Mouse (Mus musculus) stomach, embryonic 16.5 days (tissue): ENCODE results near the gene Fdxr. TPM values are rescaled to one million over a fixed set of nuclear protein-coding genes. Genes with fewer than 3 reads are reported as not detected.

Source experiments
- ATAC-seq: fragments of 200-750 bp; cut with Nextera tagmentation; 2 replicates; pipeline ENCODE4 v1.8.0; 2017; ENCODE audit warnings: moderate number of reproducible peaks, moderate TSS enrichment; ENCODE audit not compliant: insufficient read depth, low FRiP score
- H3K27ac ChIP-seq: fragments of 300-500 bp; sonication (generic); 2 replicates; pipeline ENCODE4 v1.5.1; 2014; ENCODE audit warnings: low read length
- H3K27me3 ChIP-seq: fragments of 300-500 bp; sonication (generic); 2 replicates; pipeline ENCODE4 v1.6.1; 2014; ENCODE audit warnings: low read length, control low read depth, mixed read lengths; ENCODE audit not compliant: control insufficient read depth, insufficient read depth
- H3K36me3 ChIP-seq: fragments of 300-500 bp; sonication (generic); 2 replicates; pipeline ENCODE4 v1.6.1; 2014; ENCODE audit warnings: low read length; ENCODE audit not compliant: control insufficient read depth, insufficient read depth
- H3K4me1 ChIP-seq: fragments of 300-500 bp; sonication (generic); 2 replicates; pipeline ENCODE4 v1.6.1; 2014; ENCODE audit warnings: low read length, control low read depth, mixed read lengths; ENCODE audit not compliant: control insufficient read depth, insufficient read depth
- H3K4me2 ChIP-seq: fragments of 300-500 bp; sonication (generic); 2 replicates; pipeline ENCODE4 v1.6.1; 2014; ENCODE audit warnings: low read depth, low read length, mixed read lengths
- H3K4me3 ChIP-seq: fragments of 300-500 bp; sonication (generic); replicated peaks from 2 replicates; pipeline ENCODE4 v1.5.1; 2014; ENCODE audit warnings: mild to moderate bottlenecking, low read length
- H3K9ac ChIP-seq: fragments of 300-500 bp; sonication (generic); 2 replicates; pipeline ENCODE4 v1.6.1; 2014; ENCODE audit warnings: low read length
- H3K9me3 ChIP-seq: fragments of 300-500 bp; sonication (generic); replicated peaks from 2 replicates; pipeline ENCODE4 v1.6.1; 2016; ENCODE audit warnings: low read length, control low read depth; ENCODE audit not compliant: control insufficient read depth
- WGBS: fragments of 180-500 bp; shearing (Covaris S2); extraction: QIAGEN DNeasy Blood & Tissue Kit; methylation state at CpG from one replicate; pipeline ENCODE4 v1.1.7; 2014; 5-methylcytosine and 5-hydroxymethylcytosine counted together
- polyA plus RNA-seq: library from polyadenylated mRNA; unstranded; fragments of >200 nt; fragmentation: Nextera tagmentation; extraction: Ambion mirVana; gene quantifications from 2 replicates; pipeline ENCODE4 v1.2.1, GENCODE M21; 2015

The Fdxr gene
- polyA plus RNA-seq, 1 experiment from 2014 or later, result 15.9 TPM

DNA sequence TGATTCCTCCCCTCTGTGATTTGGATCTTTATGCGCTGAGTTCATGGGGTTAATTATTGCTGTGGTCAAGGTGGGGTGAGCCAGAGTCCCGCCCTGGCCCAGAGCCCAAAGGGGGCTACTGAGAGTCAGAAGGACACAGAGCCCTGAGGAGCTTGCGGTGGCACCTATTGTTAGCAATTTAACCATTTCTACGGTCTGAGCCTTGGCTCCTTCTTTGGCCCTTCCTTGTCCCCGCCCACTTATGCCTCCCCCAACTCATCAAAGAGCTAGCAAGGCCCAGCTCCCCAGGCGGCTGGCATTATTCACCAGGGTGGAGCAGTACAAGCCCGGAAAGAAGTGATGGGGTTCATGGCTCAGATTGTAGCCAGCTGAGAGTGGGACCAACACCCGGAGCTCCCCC, 30.0 kb upstream of the Fdxr start, which contains the start of gene Otop2:
Gene Otop2 (plus strand): TSS at position 301 of the 400 bp plus-strand sequence.
- H3K4me3 ChIP-seq, result no peak within 1 kb of the TSS
- H3K27ac ChIP-seq, result no peak within 1 kb of the TSS
- no peak within 1 kb of the TSS for H3K9ac ChIP-seq
- H3K4me1 ChIP-seq, result no peaks in the 10 kb centered on the region; the same call in 1 of the 2 replicates
- H3K27me3 ChIP-seq, result no peaks in the 10 kb centered on the region
- 26% methylated on average over 8 of the region's 8 CpGs for WGBS
- no peak for ATAC-seq
- H3K36me3 ChIP-seq, result no peaks in the 10 kb centered on the region
- H3K9me3 ChIP-seq, result no peaks in the 10 kb centered on the region
- no peak within 1 kb of the TSS for H3K4me2 ChIP-seq

DNA sequence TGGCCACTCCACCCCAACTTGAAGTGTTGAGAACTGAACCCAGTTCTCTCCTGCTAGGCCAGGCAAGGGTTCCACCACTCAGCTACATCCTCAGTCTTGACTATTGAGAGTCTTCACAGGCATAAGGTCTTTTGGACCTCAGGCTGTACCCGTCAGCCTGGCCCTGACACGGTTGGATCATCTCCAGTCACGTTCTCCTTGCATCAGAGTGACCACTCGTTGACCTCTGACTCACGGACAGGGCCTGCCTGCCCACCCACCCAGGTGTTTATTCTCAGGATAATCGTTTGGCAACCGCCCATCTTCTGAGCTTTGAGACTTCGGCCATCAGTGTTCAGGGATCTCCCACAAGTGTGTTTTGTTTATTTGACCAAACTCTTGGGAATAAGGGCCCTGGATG, 26.3 kb upstream of the Fdxr start:
- Histone ChIP-seq H3K4me1 (no peaks in the 10 kb centered on the region; the same call in 1 of the 2 replicates), H3K27ac (no peak overlapping the region), H3K36me3 (no peaks in the 10 kb centered on the region)

DNA sequence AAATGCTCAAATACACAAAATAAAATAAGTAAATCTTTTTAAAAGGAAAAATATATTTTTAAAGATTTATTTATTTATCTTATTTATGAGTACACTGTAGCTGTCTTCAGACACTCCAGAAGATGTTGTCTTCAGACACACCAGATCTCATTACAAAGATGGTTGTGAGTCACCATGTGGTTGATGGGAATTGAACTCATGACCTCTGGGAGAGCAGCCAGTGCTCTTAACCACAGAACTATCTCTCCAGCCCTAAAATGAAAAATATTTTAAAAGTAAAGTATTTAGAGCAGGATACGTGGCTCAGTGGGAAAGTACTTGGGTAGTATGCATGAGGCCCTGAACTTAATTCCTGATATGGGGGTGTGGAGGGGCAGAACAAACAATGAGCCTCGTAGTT, 24.5 kb upstream of the Fdxr start:
- H3K4me2 ChIP-seq, result no peak overlapping the region
- peaks cover 7% of the 10 kb centered on the region for H3K4me1 ChIP-seq
- H3K9ac ChIP-seq, result no peak overlapping the region
- H3K9me3 ChIP-seq, result no peaks in the 10 kb centered on the region
- whole genome bisulfite sequencing, result 78% methylated on average over 2 of the region's 2 CpGs
- no peak overlapping the region for H3K27ac ChIP-seq
- ATAC-seq, result no peak
- H3K4me3 ChIP-seq, result no peak overlapping the region
- H3K36me3 ChIP-seq, result no peaks in the 10 kb centered on the region
- 0 out of 2 replicates have a peak, but pooled peaks cover 3% of the 10 kb centered on the region for H3K27me3 ChIP-seq

More for the DNA sequence above, 26.3 kb upstream of the Fdxr start:
- no peaks in the 10 kb centered on the region for H3K9me3 ChIP-seq
- H3K4me2 ChIP-seq, result no peak overlapping the region
- peak; percentile 16; the same call in 1 of the 2 replicates for ATAC-seq
- WGBS, result 34% methylated on average over 8 of the region's 8 CpGs
- H3K9ac ChIP-seq, result no peak overlapping the region
- no peak overlapping the region for H3K4me3 ChIP-seq
- no peaks in the 10 kb centered on the region for H3K27me3 ChIP-seq

DNA sequence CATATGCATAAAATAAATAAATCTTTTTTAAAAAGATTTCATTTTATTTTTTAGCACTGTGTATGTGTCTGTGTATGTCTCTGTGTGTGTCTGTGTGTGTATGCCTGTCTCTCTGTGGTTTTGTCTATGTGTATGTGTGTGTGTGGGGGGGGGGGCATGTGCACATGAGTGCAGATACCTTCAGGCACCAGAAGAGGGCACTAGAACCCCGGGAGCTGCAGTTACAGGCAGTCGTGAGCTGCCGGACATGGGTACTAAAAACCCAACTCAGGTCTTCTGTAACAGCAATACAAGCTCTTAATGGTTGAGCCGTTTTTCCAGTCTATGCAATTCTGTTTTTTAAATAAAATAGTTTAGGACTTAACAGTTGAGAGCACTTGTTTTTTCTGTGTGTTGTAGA, 23.9 kb upstream of the Fdxr start:
- Histone ChIP-seq H3K27me3 (0 out of 2 replicates have a peak, but pooled peaks cover 5% of the 10 kb centered on the region), H3K4me3 (no peak overlapping the region), H3K9ac (no peak overlapping the region), H3K36me3 (no peaks in the 10 kb centered on the region), H3K4me2 (no peak overlapping the region), H3K4me1 (peaks cover 7% of the 10 kb centered on the region), H3K27ac (no peak overlapping the region), H3K9me3 (no peaks in the 10 kb centered on the region)
- 77% methylated on average over 4 of the region's 4 CpGs for WGBS
- ATAC-seq, result no peak

DNA sequence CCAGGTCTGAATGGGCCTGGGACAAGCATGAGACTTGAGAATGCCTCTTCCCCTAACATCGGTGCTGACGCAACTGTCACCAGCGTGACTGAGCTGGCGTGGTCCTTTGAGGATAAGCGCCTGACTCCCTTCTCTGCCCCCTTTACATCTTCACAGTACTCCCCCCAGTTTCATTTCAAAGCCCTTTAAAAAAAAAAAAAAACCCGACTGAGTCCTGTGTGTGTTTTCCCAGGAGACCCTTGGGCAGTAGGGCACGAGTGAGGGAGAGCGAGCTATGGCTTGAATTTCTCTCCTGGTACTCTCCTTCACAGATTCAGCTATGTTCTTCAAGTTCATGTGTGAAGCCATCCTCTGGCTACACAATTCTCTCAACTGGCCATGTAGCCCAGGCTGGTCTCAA, 21.3 kb upstream of the Fdxr start:
- 73% methylated on average over 8 of the region's 8 CpGs for WGBS
- Histone ChIP-seq H3K9me3 (no peaks in the 10 kb centered on the region), H3K27ac (no peak overlapping the region), H3K36me3 (no peaks in the 10 kb centered on the region), H3K9ac (no peak overlapping the region), H3K4me3 (no peak overlapping the region), H3K27me3 (0 out of 2 replicates have a peak, but pooled peaks cover 5% of the 10 kb centered on the region), H3K4me2 (no peak overlapping the region), H3K4me1 (peaks cover 7% of the 10 kb centered on the region)
- ATAC-seq, result no peak

DNA sequence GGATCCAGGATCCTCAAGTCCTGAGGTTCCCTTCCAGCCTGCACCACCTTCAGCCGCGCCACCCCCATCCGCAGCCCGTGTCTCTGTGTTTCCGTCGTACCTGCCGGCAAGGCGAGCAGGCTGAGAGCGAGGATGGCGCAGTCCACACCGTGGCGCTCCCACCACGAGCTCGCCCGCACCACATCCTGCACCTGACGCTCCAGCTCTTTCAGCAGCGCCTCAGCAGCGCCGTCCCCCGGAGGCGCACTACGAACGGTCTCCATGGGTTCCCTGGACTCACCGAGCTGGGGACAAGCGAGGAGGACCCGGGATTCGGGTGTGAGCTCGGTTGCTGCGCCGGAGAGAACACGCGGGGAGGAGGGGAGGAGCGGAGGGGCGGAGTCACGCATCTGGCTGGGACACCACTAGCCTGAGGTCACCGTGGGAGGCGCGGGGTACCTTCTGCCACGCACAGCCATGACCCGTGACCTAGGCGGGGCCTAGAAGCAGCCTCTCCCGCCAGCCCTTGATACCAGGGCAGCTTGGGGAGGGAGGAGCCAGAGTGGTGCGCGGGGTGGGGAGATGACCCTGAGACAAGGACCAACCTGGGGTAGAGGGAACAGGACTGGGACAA, 20.5 kb upstream of the Fdxr start, which contains the start of gene Fads6:
Gene Fads6 (minus strand): TSS at position 450 of the 613 bp plus-strand sequence.
- Histone ChIP-seq H3K27me3 (0 out of 2 replicates have a peak, but pooled peaks cover 5% of the 10 kb centered on the region), H3K4me2 (peak within 1 kb of the TSS; percentile 87), H3K9ac (peak within 1 kb of the TSS; percentile 71), H3K36me3 (no peaks in the 10 kb centered on the region), H3K9me3 (no peaks in the 10 kb centered on the region), H3K27ac (peak within 1 kb of the TSS; percentile 24; the same call in 1 of the 2 replicates), H3K4me3 (peak within 1 kb of the TSS; percentile 48), H3K4me1 (peaks cover 14% of the 10 kb centered on the region)
- WGBS, result under 1% methylated on average over 44 of the region's 44 CpGs
- ATAC-seq, result peak; percentile 68; the same call in 1 of the 2 replicates

DNA sequence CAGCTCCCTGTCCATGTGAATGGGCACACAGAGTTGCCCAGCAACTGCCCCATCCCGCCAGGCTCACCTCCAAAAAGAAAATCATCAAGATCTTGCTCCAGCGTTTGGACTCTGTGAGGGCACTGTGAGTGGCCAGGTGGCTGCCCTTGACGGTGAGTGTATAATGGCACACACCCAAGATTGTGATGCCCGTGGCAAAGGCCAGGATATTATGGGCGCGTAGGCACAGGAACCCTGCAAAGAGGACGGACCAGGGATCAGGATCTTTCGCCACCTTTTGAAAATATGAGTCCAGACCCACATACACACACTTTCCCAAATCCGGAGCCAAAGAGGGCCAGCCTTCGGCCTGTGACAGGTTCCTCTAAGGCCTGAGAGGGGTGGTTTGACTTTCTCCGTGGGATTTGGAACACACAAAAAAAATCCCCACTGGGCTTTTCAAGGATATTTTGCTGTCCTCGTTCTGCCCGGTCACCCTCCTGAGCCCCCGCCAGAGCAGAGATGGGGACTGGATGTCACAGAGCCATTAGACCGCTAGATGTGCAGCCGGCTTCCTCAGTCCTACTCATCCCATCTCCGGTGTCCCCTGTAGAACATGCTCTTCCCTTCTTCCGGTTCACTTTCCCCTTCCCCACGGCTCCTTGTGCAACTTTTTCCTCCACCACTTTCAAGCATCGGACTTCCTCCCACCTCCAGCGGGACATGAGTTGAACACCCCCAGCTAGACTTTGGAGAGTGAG, 19.8 kb upstream of the Fdxr start:
- H3K36me3 ChIP-seq, result no peaks in the 10 kb centered on the region
- H3K9me3 ChIP-seq, result no peaks in the 10 kb centered on the region
- peaks cover 18% of the 10 kb centered on the region for H3K4me1 ChIP-seq
- peak overlapping the region; percentile 24; the same call in 1 of the 2 replicates for H3K27ac ChIP-seq
- peak overlapping the region; percentile 87 for H3K4me2 ChIP-seq
- WGBS, result 50% methylated on average over 21 of the region's 21 CpGs
- 0 out of 2 replicates have a peak, but pooled peaks cover 5% of the 10 kb centered on the region for H3K27me3 ChIP-seq
- peak overlapping the region; percentile 71 for H3K9ac ChIP-seq
- ATAC-seq, result no peak
- H3K4me3 ChIP-seq, result peak overlapping the region; percentile 48

DNA sequence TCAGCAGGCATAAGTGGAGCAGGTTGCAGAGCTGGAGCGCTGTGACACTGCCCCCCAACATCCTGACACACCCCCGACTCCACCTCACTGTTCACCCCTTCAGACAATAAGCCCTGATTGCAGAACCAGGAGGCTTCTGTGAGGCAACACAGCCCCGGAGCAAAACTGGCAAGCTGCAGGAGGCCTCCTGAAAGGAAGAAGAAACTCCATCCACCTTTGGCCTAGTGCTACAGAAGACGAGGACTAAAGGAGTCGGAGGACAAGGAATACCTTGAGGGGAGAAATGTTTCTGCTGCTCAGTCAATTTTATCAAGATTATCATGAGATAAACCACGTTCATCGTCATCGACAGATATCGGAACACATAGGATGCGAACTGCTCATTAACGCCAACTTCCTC, 19.1 kb upstream of the Fdxr start:
- Histone ChIP-seq H3K4me1 (peaks cover 24% of the 10 kb centered on the region), H3K9me3 (no peaks in the 10 kb centered on the region), H3K27ac (no peak overlapping the region), H3K27me3 (0 out of 2 replicates have a peak, but pooled peaks cover 5% of the 10 kb centered on the region), H3K4me2 (no peak overlapping the region), H3K4me3 (no peak overlapping the region), H3K9ac (peak overlapping the region; percentile 31; the same call in 1 of the 2 replicates), H3K36me3 (no peaks in the 10 kb centered on the region)
- ATAC-seq, result no peak
- WGBS, result 86% methylated on average over 11 of the region's 11 CpGs
